In genomic region chr5:135247337-135247736, GRCm38 (mm10) we compare ENCODE assay signal across 18 mouse cellular contexts. TPM values are rescaled to one million over a fixed set of nuclear protein-coding genes. Genes with fewer than 3 reads are reported as not detected.
DNase-seq lines count a peak whose midpoint lies in the region; ATAC-seq and TF ChIP-seq lines count a peak whose summit lies in the region.
"Had no signal": no experiment of that assay in that cellular context is flagged by ENCODE, and none has a peak within 500 bp of the region (broad histone marks: within the 10 kb centered on the region; RNA-seq: fewer than 3 reads in every experiment).

No protein-coding gene starts in this region.

- peaks cover 20% of the 10 kb centered on the region for H3K27me3 ChIP-seq in midbrain, embryonic 10.5 days (ENCODE audit: low read depth, poor library complexity, severe bottlenecking)
- H3K27me3 ChIP-seq in midbrain, embryonic 11.5 days (ENCODE audit: control insufficient read depth, insufficient read depth, low read length) = peaks cover 8% of the 10 kb centered on the region
- H3K27me3 ChIP-seq in forebrain, postnatal 0 days (ENCODE audit: insufficient read depth, low read length) = no peaks in the 10 kb centered on the region
- H3K27me3 ChIP-seq in midbrain, embryonic 12.5 days = peaks cover 20% of the 10 kb centered on the region
- peaks cover 5% of the 10 kb centered on the region; the same call in 1 of the 2 replicates for H3K27me3 ChIP-seq in stomach, postnatal 0 days (ENCODE audit: control insufficient read depth, insufficient read depth, low read length)
- peaks cover 12% of the 10 kb centered on the region; the same call in 1 of the 2 replicates for H3K27me3 ChIP-seq in lung, postnatal 0 days (replicated peaks; ENCODE audit: insufficient read depth, low read length)

- no peaks in the 10 kb centered on the region for H3K9me3 ChIP-seq in midbrain, embryonic 10.5 days (replicated peaks)
- H3K9me3 ChIP-seq in midbrain, embryonic 11.5 days (ENCODE audit: control insufficient read depth, low read length) = no peaks in the 10 kb centered on the region
- H3K9me3 ChIP-seq in forebrain, postnatal 0 days (ENCODE audit: low read length) = no peaks in the 10 kb centered on the region
- H3K9me3 ChIP-seq in midbrain, embryonic 12.5 days = no peaks in the 10 kb centered on the region
- no peaks in the 10 kb centered on the region for H3K9me3 ChIP-seq in stomach, postnatal 0 days (ENCODE audit: control insufficient read depth, low read length)
- no peaks in the 10 kb centered on the region for H3K9me3 ChIP-seq in lung, postnatal 0 days (ENCODE audit: low read length)
- H3K9me3 ChIP-seq: intestine, embryonic 15.5 days had no signal

- no peak overlapping the region for H3K9ac ChIP-seq in midbrain, embryonic 11.5 days (ENCODE audit: low read length)
- H3K9ac ChIP-seq in forebrain, postnatal 0 days = no peak overlapping the region
- H3K9ac ChIP-seq in midbrain, embryonic 12.5 days (replicated peaks) = 0 out of 2 replicates have a peak overlapping the region, but pooled peaks have one; percentile 16
- no peak overlapping the region for H3K9ac ChIP-seq in stomach, postnatal 0 days (ENCODE audit: low read length)
- H3K9ac ChIP-seq in lung, postnatal 0 days (replicated peaks; ENCODE audit: low read depth) = no peak overlapping the region
- H3K9ac ChIP-seq: intestine, embryonic 15.5 days; lung, embryonic 14.5 days had no signal

- no peak for TF ChIP-seq EP300 in stomach, postnatal 0 days (optimal IDR thresholded peaks at IDR 0.05)
- TF ChIP-seq EP300 in lung, postnatal 0 days (IDR thresholded peaks at IDR 0.05) = no peak

- H3K4me2 ChIP-seq in midbrain, embryonic 11.5 days = no peak overlapping the region; the same call in 1 of the 2 replicates
- peak overlapping the region; percentile 95 for H3K4me2 ChIP-seq in forebrain, postnatal 0 days (ENCODE audit: low read depth)
- H3K4me2 ChIP-seq in midbrain, embryonic 12.5 days (replicated peaks) = peak overlapping the region; percentile 94
- H3K4me2 ChIP-seq in stomach, postnatal 0 days (replicated peaks; ENCODE audit: low read depth) = no peak overlapping the region
- no peak overlapping the region for H3K4me2 ChIP-seq in lung, postnatal 0 days (replicated peaks; ENCODE audit: low read depth, low read length)
- H3K4me2 ChIP-seq: intestine, embryonic 15.5 days; lung, embryonic 14.5 days had no signal

- WGBS in midbrain, embryonic 10.5 days = 80% methylated on average over 9 of the region's 9 CpGs
- WGBS in midbrain, embryonic 11.5 days = 74% methylated on average over 9 of the region's 9 CpGs
- 63% methylated on average over 9 of the region's 9 CpGs for WGBS in forebrain, postnatal 0 days
- WGBS in midbrain, embryonic 12.5 days = 75% methylated on average over 9 of the region's 9 CpGs
- 81% methylated on average over 9 of the region's 9 CpGs for WGBS in stomach, postnatal 0 days
- 73% methylated on average over 9 of the region's 9 CpGs for WGBS in lung, postnatal 0 days

- H3K36me3 ChIP-seq in midbrain, embryonic 10.5 days = peaks cover 53% of the 10 kb centered on the region
- H3K36me3 ChIP-seq in midbrain, embryonic 11.5 days (ENCODE audit: control insufficient read depth, insufficient read depth, low read length) = peaks cover 20% of the 10 kb centered on the region
- peaks cover 36% of the 10 kb centered on the region for H3K36me3 ChIP-seq in forebrain, postnatal 0 days (ENCODE audit: insufficient read depth)
- peaks cover 42% of the 10 kb centered on the region for H3K36me3 ChIP-seq in midbrain, embryonic 12.5 days
- H3K36me3 ChIP-seq in stomach, postnatal 0 days (ENCODE audit: control insufficient read depth, insufficient read depth, low read length) = peaks cover 20% of the 10 kb centered on the region
- H3K36me3 ChIP-seq in lung, postnatal 0 days (ENCODE audit: insufficient read depth, low read length) = peaks cover 27% of the 10 kb centered on the region

- no peak overlapping the region for H3K27ac ChIP-seq in midbrain, embryonic 10.5 days (replicated peaks)
- H3K27ac ChIP-seq in midbrain, embryonic 11.5 days (ENCODE audit: low read depth, low read length) = no peak overlapping the region
- no peak overlapping the region for H3K27ac ChIP-seq in forebrain, postnatal 0 days (ENCODE audit: low read depth, low read length)
- no peak overlapping the region for H3K27ac ChIP-seq in midbrain, embryonic 12.5 days (replicated peaks)
- H3K27ac ChIP-seq in stomach, postnatal 0 days (replicated peaks) = no peak overlapping the region
- no peak overlapping the region for H3K27ac ChIP-seq in lung, postnatal 0 days (ENCODE audit: low read length)
- H3K27ac ChIP-seq: intestine, embryonic 15.5 days had no signal

- TF ChIP-seq CTCF in forebrain, postnatal 0 days (IDR thresholded peaks at IDR 0.05; ENCODE audit: low read depth) = no peak
- no peak for TF ChIP-seq CTCF in stomach, postnatal 0 days (IDR thresholded peaks at IDR 0.05; ENCODE audit: low read depth)
- TF ChIP-seq CTCF in lung, postnatal 0 days (IDR thresholded peaks at IDR 0.05) = no peak

- peaks cover 63% of the 10 kb centered on the region for H3K4me1 ChIP-seq in midbrain, embryonic 10.5 days
- peaks cover 34% of the 10 kb centered on the region for H3K4me1 ChIP-seq in midbrain, embryonic 11.5 days (ENCODE audit: control insufficient read depth, insufficient read depth, low read length)
- 0 out of 2 replicates have a peak, but pooled peaks cover 4% of the 10 kb centered on the region for H3K4me1 ChIP-seq in forebrain, postnatal 0 days (ENCODE audit: insufficient read depth)
- H3K4me1 ChIP-seq in midbrain, embryonic 12.5 days = peaks cover 46% of the 10 kb centered on the region
- peaks cover 4% of the 10 kb centered on the region; the same call in 1 of the 2 replicates for H3K4me1 ChIP-seq in stomach, postnatal 0 days (replicated peaks; ENCODE audit: control insufficient read depth, insufficient read depth)
- H3K4me1 ChIP-seq in lung, postnatal 0 days (ENCODE audit: insufficient read depth, low read depth, low read length) = no peaks in the 10 kb centered on the region; the same call in 1 of the 2 replicates

- ATAC-seq in midbrain, embryonic 11.5 days (ENCODE audit: low FRiP score) = no peak
- no peak for ATAC-seq in forebrain, postnatal 0 days
- no peak for ATAC-seq in midbrain, embryonic 12.5 days (ENCODE audit: low FRiP score, low read depth)
- ATAC-seq in stomach, postnatal 0 days (ENCODE audit: low FRiP score, low TSS enrichment) = no peak
- ATAC-seq in lung, postnatal 0 days = no peak
- ATAC-seq: intestine, embryonic 15.5 days had no signal

- DNase-seq in midbrain, embryonic 10.5 days (ENCODE audit: low spot score) = no peak
- DNase-seq in midbrain, embryonic 11.5 days (ENCODE audit: low spot score, missing footprints) = no peak
- no peak for DNase-seq in forebrain, postnatal 0 days
- DNase-seq in stomach, postnatal 0 days (ENCODE audit: low spot score) = no peak
- DNase-seq in MN1 (ENCODE audit: low spot score) = no peak
- DNase-seq in lung, postnatal 0 days (ENCODE audit: low spot score) = no peak
- DNase-seq in cerebellum, adult 11-12 months = no peak
- DNase-seq: adrenal gland, postnatal 14 days; B cell, adult 2 months; cerebellum, postnatal 10 days; heart, adult 11 months; kidney, postnatal 10 days; layer of hippocampus, adult 9-11 months; lung, embryonic 14.5 days had no signal

- H3K4me3 ChIP-seq in midbrain, embryonic 10.5 days = peak overlapping the region; percentile 77; the same call in 1 of the 2 replicates
- H3K4me3 ChIP-seq in midbrain, embryonic 11.5 days (ENCODE audit: low read depth, low read length) = no peak overlapping the region
- H3K4me3 ChIP-seq in forebrain, postnatal 0 days (ENCODE audit: low read depth, low read length) = 0 out of 2 replicates have a peak overlapping the region, but pooled peaks have one; percentile 3
- no peak overlapping the region for H3K4me3 ChIP-seq in midbrain, embryonic 12.5 days
- no peak overlapping the region for H3K4me3 ChIP-seq in stomach, postnatal 0 days (ENCODE audit: low read depth, low read length)
- no peak overlapping the region for H3K4me3 ChIP-seq in lung, postnatal 0 days (ENCODE audit: low read depth, low read length)
- H3K4me3 ChIP-seq: intestine, embryonic 15.5 days had no signal

RNA-seq across cellular contexts. Expression of gene Fzd9, which starts 3.7 kb away (rescaled TPM):
- polyA plus RNA-seq in midbrain, embryonic 10.5 days (2016; fragmentation: Nextera tagmentation; extraction: Ambion mirVana) = 15.5 and 16.0 TPM in 2 replicates
- 7.6 and 9.9 TPM in 2 replicates for polyA plus RNA-seq in midbrain, embryonic 11.5 days (2014; fragmentation: Nextera tagmentation; extraction: Ambion mirVana)
- total RNA-seq in forebrain, postnatal 0 days (2014; rRNA removed) = 16.5 and 19.7 TPM in 2 replicates
- 14.2 and 16.6 TPM in 2 replicates for polyA plus RNA-seq in forebrain, postnatal 0 days (2015; fragmentation: Nextera tagmentation; extraction: Ambion mirVana)
- polyA plus RNA-seq in midbrain, embryonic 12.5 days (2016; fragmentation: Nextera tagmentation; extraction: Ambion mirVana) = 12.2 and 14.6 TPM in 2 replicates
- 0.42 and 0.54 TPM in 2 replicates for polyA plus RNA-seq in stomach, postnatal 0 days (2015; fragmentation: Nextera tagmentation; extraction: Ambion mirVana)
- 0.19 and 0.33 TPM in 2 replicates for polyA plus RNA-seq in lung, postnatal 0 days (2015; fragmentation: Nextera tagmentation; extraction: Ambion mirVana)
- total RNA-seq: G1E; liver, adult 2 months had no signal

Comparison
In these comparisons a context has a peak if more than half of its experiments do, and no peak if none do; other contexts are left out.
1. H3K4me3 ChIP-seq: peak in midbrain, embryonic 10.5 days (single experiment) and forebrain, postnatal 0 days (single experiment); none in midbrain, embryonic 11.5 days (single experiment), midbrain, embryonic 12.5 days (single experiment), stomach, postnatal 0 days (single experiment) and lung, postnatal 0 days (single experiment).
2. H3K4me2 ChIP-seq: peak in forebrain, postnatal 0 days (single experiment) and midbrain, embryonic 12.5 days (single experiment); none in midbrain, embryonic 11.5 days (single experiment), stomach, postnatal 0 days (single experiment) and lung, postnatal 0 days (single experiment).